Mouse (Mus musculus) CD4-positive helper T cell, adult 2 months (primary cell): ENCODE measurements around the gene 2310039H08Rik.
"Not testable (repeated sequence)": the region's sequence is repeated elsewhere in the genome, so short reads cannot be mapped to it uniquely, and the experiment has no call there.

Source experiments
- DNase-seq: peaks from one replicate; pipeline ENCODE4 v3.0.0-alpha.2; 2012; ENCODE audit warnings: low read depth, missing footprints, low spot score

The 2310039H08Rik gene

GRCm38 (mm10) chr17:46758753-46759152, 13.7 kb upstream of the 2310039H08Rik start:
- DNase-seq = no peak

GRCm38 (mm10) chr17:46763544-46763943, 8.9 kb upstream of the 2310039H08Rik start, which contains the start of gene Ptcra:
Ptcra (minus strand) TSS chr17:46763712.
- no peak for DNase-seq

GRCm38 (mm10) chr17:46764916-46765315, 7.5 kb upstream of the 2310039H08Rik start:
- not testable (repeated sequence) for DNase-seq

- DNase-seq = no peak
Observed at GRCm38 (mm10) chr17:46767868-46768267, 4.6 kb upstream of the 2310039H08Rik start.

- no peak for DNase-seq
Observed at GRCm38 (mm10) chr17:46770546-46770945, 1.9 kb upstream of the 2310039H08Rik start.

- no peak for DNase-seq
Observed at GRCm38 (mm10) chr17:46771025-46771424, 1.4 kb upstream of the 2310039H08Rik start.

- DNase-seq = no peak
Observed at GRCm38 (mm10) chr17:46771616-46772015, 819 bp upstream of the 2310039H08Rik start.

GRCm38 (mm10) chr17:46772038-46772403, 414 bp upstream of the 2310039H08Rik start:
- DNase-seq = no peak

GRCm38 (mm10) chr17:46773278-46774130, 1.1 kb downstream of the 2310039H08Rik start:
- peak; percentile 34 for DNase-seq

GRCm38 (mm10) chr17:46774131-46774472, 1.7 kb downstream of the 2310039H08Rik start:
- no peak for DNase-seq

- no peak for DNase-seq
Observed at GRCm38 (mm10) chr17:46775070-46775469, 2.6 kb downstream of the 2310039H08Rik start.

- no peak for DNase-seq
Observed at GRCm38 (mm10) chr17:46776087-46776486, 3.7 kb downstream of the 2310039H08Rik start.

GRCm38 (mm10) chr17:46781876-46782275, 9.4 kb downstream of the 2310039H08Rik start:
- no peak for DNase-seq

- peak; percentile 94 for DNase-seq
Observed at GRCm38 (mm10) chr17:46782341-46783221, 10.1 kb downstream of the 2310039H08Rik start, which contains the start of gene Rpl7l1. Rpl7l1 (minus strand) TSS chr17:46782672.

GRCm38 (mm10) chr17:46783222-46783565, 10.8 kb downstream of the 2310039H08Rik start:
- no peak for DNase-seq

GRCm38 (mm10) chr17:46786952-46787351, 14.5 kb downstream of the 2310039H08Rik start:
- DNase-seq = no peak

- not testable (repeated sequence) for DNase-seq
Observed at GRCm38 (mm10) chr17:46787974-46788373, 15.5 kb downstream of the 2310039H08Rik start.

- DNase-seq = no peak
Observed at GRCm38 (mm10) chr17:46792963-46793362, 20.5 kb downstream of the 2310039H08Rik start.

- no peak for DNase-seq
Observed at GRCm38 (mm10) chr17:46796743-46797142, 24.3 kb downstream of the 2310039H08Rik start.

- no peak for DNase-seq
Observed at GRCm38 (mm10) chr17:46797386-46797785, 25.0 kb downstream of the 2310039H08Rik start.

- DNase-seq = no peak
Observed at GRCm38 (mm10) chr17:46799680-46800079, 27.2 kb downstream of the 2310039H08Rik start.

GRCm38 (mm10) chr17:46801761-46802160, 29.3 kb downstream of the 2310039H08Rik start:
- DNase-seq = no peak
